Mouse (Mus musculus) thymus, adult 2 months (tissue): ENCODE results near the gene Emc8. TPM values are rescaled to one million over a fixed set of nuclear protein-coding genes. Genes with fewer than 3 reads are reported as not detected.
A peak's percentile ranks its signal among the peaks of the same experiment; 100 is the strongest.

Experiments used
- DNase-seq: peaks from one replicate; pipeline ENCODE4 v3.0.0; 2021
- H3K27ac ChIP-seq: fragments of 200-500 bp; 2 replicates; pipeline ENCODE4 v1.5.1; 2012; ENCODE audit warnings: low read length, control low read depth; ENCODE audit not compliant: control insufficient read depth, insufficient read depth
- H3K27me3 ChIP-seq: fragments of 200-500 bp; 2 replicates; pipeline ENCODE4 v1.6.1; 2012; ENCODE audit warnings: mild to moderate bottlenecking, low read length, moderate library complexity, mixed read lengths; ENCODE audit not compliant: control insufficient read depth, insufficient read depth
- H3K36me3 ChIP-seq: fragments of 200-500 bp; 2 replicates; pipeline ENCODE4 v1.6.1; 2012; ENCODE audit warnings: mild to moderate bottlenecking, low read length, moderate library complexity; ENCODE audit not compliant: control insufficient read depth, insufficient read depth
- H3K4me1 ChIP-seq: fragments of 200-500 bp; replicated peaks from 2 replicates; pipeline ENCODE4 v1.6.1; 2012; ENCODE audit warnings: low read length; ENCODE audit not compliant: control insufficient read depth, insufficient read depth
- H3K4me3 ChIP-seq: fragments of 200-500 bp; 2 replicates; pipeline ENCODE4 v1.5.1; 2012; ENCODE audit warnings: mild to moderate bottlenecking, low read length, control low read depth, moderate library complexity; ENCODE audit not compliant: control insufficient read depth, insufficient read depth
- CTCF ChIP-seq: fragments of 200-500 bp; IDR thresholded peaks from 2 replicates; pipeline ENCODE4 v1.5.1; 2012; ENCODE audit warnings: mild to moderate bottlenecking, control low read depth, low read length, moderate library complexity, borderline replicate concordance; ENCODE audit not compliant: control insufficient read depth, poor library complexity, insufficient read depth; ENCODE audit errors: extremely low read depth
- POLR2A ChIP-seq: fragments of 200-500 bp; IDR thresholded peaks from 2 replicates; pipeline ENCODE4 v1.6.1; 2012; ENCODE audit warnings: mild to moderate bottlenecking, low read length, control low read depth, moderate library complexity; ENCODE audit not compliant: control insufficient read depth, poor library complexity, insufficient read depth; ENCODE audit errors: extremely low read depth
- WGBS: fragments of 180-500 bp; shearing (Covaris S2); methylation state at CpG from one replicate; pipeline ENCODE4 v1.1.7; 2018; 5-methylcytosine and 5-hydroxymethylcytosine counted together
- polyA plus RNA-seq: library from polyadenylated mRNA; depleted of rRNA; stranded (reverse); fragments of >200 nt; gene quantifications from 2 replicates; pipeline ENCODE4 v1.2.3, GENCODE M21; 2012

Emc8 gene
- polyA plus RNA-seq, 1 experiment: 175 TPM

DNA sequence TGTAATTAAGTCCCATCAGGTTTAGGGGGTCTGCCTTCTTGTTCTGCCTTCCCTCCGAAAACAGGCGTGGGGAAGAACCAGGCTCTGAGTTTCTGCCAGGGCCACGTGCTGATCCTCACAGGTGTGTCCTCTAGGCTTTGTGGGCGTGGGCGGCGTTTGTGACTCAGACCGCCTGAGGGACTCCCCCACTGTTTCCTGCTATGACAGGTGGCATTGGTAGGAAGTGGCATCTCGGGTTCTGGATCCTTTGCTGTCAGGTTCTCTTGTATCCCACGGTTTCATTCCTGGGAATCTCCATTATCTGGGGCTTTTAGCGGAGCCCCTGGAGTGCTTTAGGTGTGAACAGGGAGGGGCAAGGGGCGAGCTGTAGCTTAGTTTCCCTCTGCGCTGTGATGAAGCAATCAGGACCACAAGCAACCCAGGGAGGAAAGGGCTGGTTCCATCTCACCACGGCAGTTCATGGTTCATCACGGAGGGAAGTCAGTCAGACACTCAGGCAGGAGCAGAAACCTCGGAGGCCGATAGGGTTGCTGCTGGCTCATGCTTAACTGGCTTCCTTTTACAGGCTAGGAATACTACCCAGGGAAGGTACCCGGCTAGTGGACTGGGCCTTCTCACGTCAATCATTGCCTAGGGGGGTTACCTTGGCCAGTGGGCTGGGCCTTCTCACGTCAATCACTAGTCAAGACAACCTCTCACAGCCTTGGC is 33.5 kb upstream of the Emc8 start:
- WGBS: 7% methylated on average over 19 of the region's 19 CpGs
- Histone ChIP-seq H3K4me3 (no peak overlapping the region), H3K27me3 (no peaks in the 10 kb centered on the region), H3K4me1 (peaks cover 43% of the 10 kb centered on the region), H3K36me3 (no peaks in the 10 kb centered on the region), H3K27ac (peak overlapping the region; percentile 28; the same call in 1 of the 2 replicates)
- peak; percentile 82 for DNase-seq
- TF ChIP-seq POLR2A (no peak), CTCF (no peak)

DNA sequence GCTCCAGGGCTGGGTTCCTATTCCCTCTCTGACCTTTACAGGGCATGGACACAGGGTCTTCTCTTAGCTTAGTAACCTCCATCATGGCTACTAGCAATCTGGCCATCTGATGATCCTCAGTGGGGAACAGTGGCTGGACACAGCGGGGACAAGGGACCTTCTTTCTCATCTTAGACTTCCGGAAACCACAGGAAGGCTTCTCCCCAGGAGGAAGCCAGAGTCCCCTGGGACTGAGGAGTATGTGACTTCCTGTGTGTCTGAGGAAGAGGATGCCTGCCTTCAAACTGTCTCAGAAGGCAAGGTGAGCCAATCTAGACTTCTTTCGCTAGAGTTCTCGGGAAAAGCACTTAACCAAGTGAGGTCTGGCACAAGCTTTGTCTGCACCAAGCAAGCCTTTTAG is 31.7 kb upstream of the Emc8 start:
- WGBS: 48% methylated on average over 4 of the region's 4 CpGs
- Histone ChIP-seq H3K27ac (peak overlapping the region; percentile 3; the same call in 1 of the 2 replicates), H3K4me3 (no peak overlapping the region), H3K4me1 (peaks cover 57% of the 10 kb centered on the region), H3K36me3 (no peaks in the 10 kb centered on the region), H3K27me3 (no peaks in the 10 kb centered on the region)
- DNase-seq: no peak
- TF ChIP-seq POLR2A (no peak), CTCF (no peak)

DNA sequence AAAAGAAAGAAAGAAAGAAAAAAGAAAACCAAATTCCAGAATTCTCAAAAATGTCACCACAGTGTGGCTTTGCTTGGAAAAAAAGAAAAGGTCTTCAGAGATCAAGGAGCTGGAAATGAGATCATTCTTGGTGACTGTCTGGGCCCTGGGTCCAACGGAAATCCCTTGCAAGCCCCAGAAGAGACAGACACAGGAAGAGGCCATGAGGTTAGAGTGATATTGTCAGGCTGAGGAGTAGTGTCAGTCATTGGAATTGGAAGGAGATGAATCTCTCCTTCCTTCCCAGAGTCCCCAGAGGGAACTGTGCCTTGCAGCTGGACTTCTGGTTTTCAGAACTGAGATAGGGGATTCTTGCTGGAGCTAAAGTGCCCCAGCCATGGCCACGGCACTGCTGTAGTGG is 31.2 kb upstream of the Emc8 start:
- DNase-seq: no peak
- H3K36me3 ChIP-seq: no peaks in the 10 kb centered on the region
- peaks cover 57% of the 10 kb centered on the region for H3K4me1 ChIP-seq
- H3K27ac ChIP-seq: peak overlapping the region; percentile 3; the same call in 1 of the 2 replicates
- 47% methylated on average over 2 of the region's 2 CpGs for WGBS
- no peak for TF ChIP-seq CTCF
- TF ChIP-seq POLR2A: no peak
- no peak overlapping the region for H3K4me3 ChIP-seq
- H3K27me3 ChIP-seq: no peaks in the 10 kb centered on the region

DNA sequence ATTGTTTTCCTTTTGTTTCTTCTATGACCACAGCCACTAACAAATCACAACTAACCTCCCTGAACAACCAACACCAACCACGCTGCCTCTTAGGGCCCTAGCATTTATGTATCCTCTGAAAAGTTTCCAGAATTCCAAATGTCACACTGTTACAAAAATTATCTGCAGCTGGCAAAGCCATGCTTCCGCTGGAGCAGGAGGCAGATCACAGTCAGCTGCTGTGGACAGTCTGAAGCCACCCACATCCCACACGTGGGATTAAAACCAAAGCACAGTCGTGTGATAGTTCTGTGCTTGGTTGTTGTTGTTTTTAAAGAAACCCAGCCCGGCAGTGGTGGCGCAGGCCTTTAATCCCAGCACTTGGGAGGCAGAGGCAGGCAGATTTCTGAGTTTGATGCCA is 30.7 kb upstream of the Emc8 start:
- DNase-seq: no peak
- Histone ChIP-seq H3K4me1 (peaks cover 57% of the 10 kb centered on the region), H3K4me3 (no peak overlapping the region), H3K27ac (no peak overlapping the region), H3K36me3 (no peaks in the 10 kb centered on the region), H3K27me3 (no peaks in the 10 kb centered on the region)
- no peak for TF ChIP-seq POLR2A
- no peak for TF ChIP-seq CTCF
- WGBS: 43% methylated on average over 6 of the region's 6 CpGs

DNA sequence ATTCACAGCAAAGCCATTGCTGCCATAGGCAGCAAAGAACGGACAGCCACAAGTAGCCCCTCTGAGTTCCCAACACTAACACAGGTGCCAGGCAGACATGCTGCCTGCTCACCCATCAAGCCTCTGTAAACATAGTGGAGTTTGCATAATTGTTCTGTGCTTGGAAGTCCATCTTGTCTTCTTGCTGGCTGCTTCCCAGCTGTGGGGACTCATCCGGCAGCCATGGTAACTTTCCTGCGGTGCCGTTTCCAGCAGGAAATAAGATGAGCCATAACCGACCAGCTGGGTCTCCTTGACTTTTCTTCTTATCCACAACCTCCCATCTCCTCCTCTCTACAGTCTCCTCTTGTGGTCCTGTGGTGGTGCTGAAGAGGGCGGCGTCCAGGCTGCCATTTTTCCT is 30.1 kb upstream of the Emc8 start:
- TF ChIP-seq CTCF (no peak), POLR2A (no peak)
- Histone ChIP-seq H3K27me3 (no peaks in the 10 kb centered on the region), H3K27ac (no peak overlapping the region), H3K36me3 (no peaks in the 10 kb centered on the region), H3K4me3 (no peak overlapping the region), H3K4me1 (peaks cover 57% of the 10 kb centered on the region)
- WGBS: 93% methylated on average over 7 of the region's 7 CpGs
- DNase-seq: no peak

DNA sequence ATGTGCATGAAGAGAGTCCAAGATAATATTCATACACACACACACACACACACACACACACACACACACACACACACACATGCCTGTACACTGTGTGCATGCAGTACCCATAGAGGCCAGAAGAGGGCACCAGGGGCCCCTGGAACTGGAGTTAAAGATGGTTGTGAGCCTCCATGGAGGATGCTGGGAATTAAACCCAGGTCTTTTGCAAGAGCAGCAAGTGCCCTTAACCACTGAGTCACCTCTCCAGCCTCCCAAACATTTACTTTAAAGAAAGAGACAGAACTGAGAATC is 29.6 kb upstream of the Emc8 start:
- peak; percentile 38 for DNase-seq
- Histone ChIP-seq H3K36me3 (no peaks in the 10 kb centered on the region), H3K4me3 (no peak overlapping the region), H3K27me3 (no peaks in the 10 kb centered on the region), H3K4me1 (peaks cover 58% of the 10 kb centered on the region), H3K27ac (no peak overlapping the region)
- TF ChIP-seq POLR2A: no peak
- TF ChIP-seq CTCF: no peak
